Mouse (Mus musculus) erythroblast, embryonic 14.5 days (primary cell): ENCODE data around the gene Slc22a18.

Experiments used
- GATA1 ChIP-seq: IDR thresholded peaks from 2 replicates; pipeline ENCODE4 v1.6.1; 2012; ENCODE audit warnings: low read length, inconsistent platforms, mixed read lengths
- TAL1 ChIP-seq: IDR thresholded peaks from 3 replicates; pipeline ENCODE4 v1.6.1; 2012; ENCODE audit warnings: low read length, inconsistent platforms, mixed read lengths

GRCm38 (mm10) chr7:143480498-143480897, 7.0 kb downstream of the Slc22a18 start:
- TF ChIP-seq GATA1: no peak
- no peak for TF ChIP-seq TAL1
